Mouse (Mus musculus): ENCODE measurements around the gene Ttc41. TPM values are rescaled to one million over a fixed set of nuclear protein-coding genes. Genes with fewer than 3 reads are reported as not detected.
A peak's percentile ranks its signal among the peaks of the same experiment; 100 is the strongest.

Ttc41 gene
- polyA plus RNA-seq, 1 experiment from 2014 or later: 2.7 TPM

DNA sequence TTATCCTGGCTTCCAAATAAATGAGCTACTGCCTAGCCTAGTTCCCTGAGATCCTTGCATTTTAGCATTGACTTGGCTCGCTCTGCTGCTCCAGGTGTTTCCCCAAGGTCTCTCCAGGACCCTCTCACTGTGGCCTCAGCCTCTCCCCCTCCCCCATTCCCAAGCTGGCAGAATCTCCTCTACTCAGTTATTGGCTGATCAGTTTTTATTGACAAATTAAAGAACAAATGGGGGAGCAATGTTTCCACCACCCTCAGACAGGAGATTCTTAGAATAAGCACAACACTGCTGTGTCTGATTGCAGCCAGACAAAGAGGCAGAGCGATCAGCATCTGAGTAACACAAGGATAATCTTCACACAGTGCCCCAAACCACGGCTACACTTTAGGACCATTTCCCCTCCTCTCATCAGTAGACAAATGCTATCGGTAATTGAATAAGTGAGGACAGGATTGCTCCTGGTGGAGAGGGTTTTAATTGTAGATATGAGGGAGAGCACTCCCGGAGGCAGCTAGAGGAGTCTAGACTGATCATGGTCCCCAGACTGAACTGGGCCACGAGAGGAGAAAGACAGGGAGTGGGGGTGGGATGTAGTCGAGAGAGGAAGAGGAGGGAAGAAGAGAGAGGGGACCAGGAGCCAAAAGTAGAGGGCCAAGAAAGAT is 56.2 kb downstream of the Ttc41 start:
- H3K4me3 ChIP-seq: no peak overlapping the region
- WGBS: 37% methylated on average over 7 of the region's 7 CpGs
- H3K27me3 ChIP-seq (ENCODE audit: low read depth, poor library complexity, severe bottlenecking): no peaks in the 10 kb centered on the region
- no peaks in the 10 kb centered on the region for H3K9me3 ChIP-seq (replicated peaks)
- peaks cover 15% of the 10 kb centered on the region for H3K4me1 ChIP-seq
- H3K36me3 ChIP-seq: no peaks in the 10 kb centered on the region
- 0 out of 2 replicates have a peak overlapping the region, but pooled peaks have one; percentile 25 for H3K27ac ChIP-seq
- DNase-seq (ENCODE audit: low spot score): peak; percentile 28

GRCm38 (mm10) chr10:86762384-86762730 is 56.7 kb downstream of the Ttc41 start:
- 0 out of 2 replicates have a peak overlapping the region, but pooled peaks have one; percentile 25 for H3K27ac ChIP-seq
- H3K27me3 ChIP-seq (ENCODE audit: low read depth, poor library complexity, severe bottlenecking): no peaks in the 10 kb centered on the region
- H3K4me1 ChIP-seq: peaks cover 15% of the 10 kb centered on the region
- no peak overlapping the region for H3K4me3 ChIP-seq
- no peaks in the 10 kb centered on the region for H3K9me3 ChIP-seq (replicated peaks)
- H3K36me3 ChIP-seq: no peaks in the 10 kb centered on the region
- WGBS: 52% methylated on average over 3 of the region's 3 CpGs
- DNase-seq (ENCODE audit: low spot score): no peak

DNA sequence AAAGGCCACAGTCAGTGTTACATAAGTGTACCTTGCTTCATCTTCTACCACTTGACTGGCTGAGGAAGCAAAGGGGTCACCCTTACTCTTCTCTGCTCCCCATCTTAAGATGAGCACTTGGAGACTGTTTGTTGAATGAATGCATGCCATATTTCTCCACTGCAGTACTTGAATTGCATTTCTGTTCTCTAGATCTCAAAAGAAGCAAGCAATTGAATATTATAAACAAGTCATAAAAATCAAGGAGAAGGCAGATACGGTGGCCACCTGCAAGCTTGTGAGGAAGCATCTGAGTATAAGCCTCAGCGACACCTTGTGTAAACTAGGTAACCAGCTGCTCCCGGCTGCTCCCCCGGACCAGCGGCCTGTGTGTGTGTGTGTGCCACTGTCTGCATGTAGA is 58.1 kb downstream of the Ttc41 start, which contains the start of gene Gm49358:
Gene Gm49358 (plus strand): TSS at position 301 of the 400 bp plus-strand sequence.
- no peaks in the 10 kb centered on the region for H3K9me3 ChIP-seq (replicated peaks)
- peaks cover 15% of the 10 kb centered on the region for H3K4me1 ChIP-seq
- WGBS: 89% methylated on average over 5 of the region's 5 CpGs
- H3K27me3 ChIP-seq (ENCODE audit: low read depth, poor library complexity, severe bottlenecking): no peaks in the 10 kb centered on the region
- H3K4me3 ChIP-seq: no peak within 1 kb of the TSS
- no peak for DNase-seq (ENCODE audit: low spot score)
- no peaks in the 10 kb centered on the region for H3K36me3 ChIP-seq
- no peak within 1 kb of the TSS for H3K27ac ChIP-seq

DNA sequence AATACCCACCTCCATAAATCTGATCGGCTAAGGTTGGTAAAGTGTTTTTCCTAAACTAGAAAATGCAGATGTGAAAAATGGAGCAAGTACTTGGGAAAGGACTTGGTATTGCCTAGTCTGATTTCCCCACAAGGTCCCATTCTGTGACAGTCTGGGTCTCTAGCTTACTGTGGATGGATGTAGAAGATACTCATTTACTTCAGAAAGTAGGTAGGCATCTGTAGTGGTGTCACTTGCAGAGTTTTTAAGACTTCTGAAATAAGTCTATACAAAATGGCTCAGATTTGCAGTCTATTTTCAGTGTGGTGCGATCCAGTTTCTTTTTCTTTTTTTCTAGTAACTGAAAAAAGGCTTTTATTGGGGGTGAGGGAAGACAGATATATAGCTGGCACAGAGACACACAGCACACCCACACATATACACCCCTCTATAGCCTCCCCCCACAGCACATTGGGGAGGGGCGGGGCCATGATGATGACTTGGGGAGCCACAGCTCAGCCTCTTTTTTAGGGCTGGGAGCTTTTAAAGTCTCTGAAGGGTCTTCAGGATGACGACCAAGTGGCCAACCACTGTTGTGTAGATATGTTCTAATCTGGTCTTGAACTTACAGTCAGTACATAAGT is 59.8 kb downstream of the Ttc41 start:
- no peak for DNase-seq (ENCODE audit: low spot score)
- H3K27me3 ChIP-seq (ENCODE audit: low read depth, poor library complexity, severe bottlenecking): no peaks in the 10 kb centered on the region
- peaks cover 15% of the 10 kb centered on the region for H3K4me1 ChIP-seq
- H3K27ac ChIP-seq: no peak overlapping the region
- 87% methylated on average over 4 of the region's 4 CpGs for WGBS
- H3K36me3 ChIP-seq: no peaks in the 10 kb centered on the region
- H3K4me3 ChIP-seq: no peak overlapping the region
- no peaks in the 10 kb centered on the region for H3K9me3 ChIP-seq (replicated peaks)

DNA sequence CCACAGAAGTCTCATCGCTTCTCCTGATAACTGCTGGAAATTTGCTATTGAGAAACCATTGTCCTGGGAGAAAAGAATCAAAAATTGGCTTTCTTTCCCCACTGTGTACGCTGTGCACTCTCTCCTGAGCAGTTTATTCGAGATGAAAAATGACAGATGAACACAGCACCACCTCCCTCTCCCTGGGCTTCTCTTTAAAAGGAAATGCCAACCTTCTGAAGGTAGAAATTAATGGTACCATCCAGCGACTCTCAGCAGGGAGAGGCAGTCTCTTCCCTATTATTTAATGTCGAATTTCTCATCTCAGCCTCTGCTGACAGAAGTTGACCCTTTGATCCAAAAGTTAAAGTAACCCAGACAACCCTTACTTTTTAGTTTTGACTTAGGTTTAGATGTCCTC is 63.6 kb downstream of the Ttc41 start:
- H3K36me3 ChIP-seq: no peaks in the 10 kb centered on the region
- H3K4me3 ChIP-seq: no peak overlapping the region
- H3K27me3 ChIP-seq (ENCODE audit: low read depth, poor library complexity, severe bottlenecking): no peaks in the 10 kb centered on the region
- no peak overlapping the region for H3K27ac ChIP-seq
- no peak for DNase-seq (ENCODE audit: low spot score)
- H3K9me3 ChIP-seq (replicated peaks): no peaks in the 10 kb centered on the region
- WGBS: 73% methylated on average over 5 of the region's 5 CpGs
- no peaks in the 10 kb centered on the region for H3K4me1 ChIP-seq

- DNase-seq (ENCODE audit: low spot score): no peak
- Histone ChIP-seq H3K9me3 (replicated peaks) (no peaks in the 10 kb centered on the region), H3K36me3 (no peaks in the 10 kb centered on the region), H3K27me3 (ENCODE audit: low read depth, poor library complexity, severe bottlenecking) (no peaks in the 10 kb centered on the region), H3K4me1 (no peaks in the 10 kb centered on the region), H3K27ac (no peak overlapping the region), H3K4me3 (no peak overlapping the region)
- 54% methylated on average over 4 of the region's 4 CpGs for whole genome bisulfite sequencing
Measured at GRCm38 (mm10) chr10:86769797-86770196, 64.2 kb downstream of the Ttc41 start.

DNA sequence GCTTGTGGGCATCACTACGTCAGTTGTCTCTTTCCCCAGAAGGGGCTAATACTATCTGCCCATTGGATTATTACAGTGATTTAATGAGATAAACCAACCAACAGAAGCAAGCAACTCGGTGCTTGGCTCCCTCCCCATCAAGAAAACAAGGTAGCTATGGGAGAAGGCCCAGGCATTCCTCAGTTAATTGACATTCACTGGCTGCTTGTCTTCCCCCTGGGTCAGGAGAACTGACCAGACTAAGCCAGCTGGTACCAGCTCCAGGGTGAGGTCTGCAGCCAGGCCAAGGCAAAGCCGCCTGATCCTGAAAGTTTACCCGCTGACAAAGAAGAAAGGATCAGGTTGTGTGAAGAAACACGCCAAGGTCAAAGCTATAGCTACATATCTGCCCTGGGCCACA is 66.1 kb downstream of the Ttc41 start:
- WGBS: 77% methylated on average over 5 of the region's 5 CpGs
- no peaks in the 10 kb centered on the region for H3K36me3 ChIP-seq
- no peak for DNase-seq (ENCODE audit: low spot score)

GRCm38 (mm10) chr10:86772231-86772631 is 66.6 kb downstream of the Ttc41 start:
- DNase-seq (ENCODE audit: low spot score): no peak
- Histone ChIP-seq H3K4me1 (peaks cover 9% of the 10 kb centered on the region), H3K4me3 (no peak overlapping the region), H3K36me3 (no peaks in the 10 kb centered on the region), H3K9me3 (replicated peaks) (no peaks in the 10 kb centered on the region), H3K27me3 (ENCODE audit: low read depth, poor library complexity, severe bottlenecking) (no peaks in the 10 kb centered on the region), H3K27ac (no peak overlapping the region)
- WGBS: 73% methylated on average over 6 of the region's 6 CpGs

More for the DNA sequence above, 66.1 kb downstream of the Ttc41 start:
- no peak overlapping the region for H3K4me3 ChIP-seq
- no peaks in the 10 kb centered on the region for H3K27me3 ChIP-seq (ENCODE audit: low read depth, poor library complexity, severe bottlenecking)
- peaks cover 5% of the 10 kb centered on the region for H3K4me1 ChIP-seq
- no peaks in the 10 kb centered on the region for H3K9me3 ChIP-seq (replicated peaks)
- no peak overlapping the region for H3K27ac ChIP-seq

DNA sequence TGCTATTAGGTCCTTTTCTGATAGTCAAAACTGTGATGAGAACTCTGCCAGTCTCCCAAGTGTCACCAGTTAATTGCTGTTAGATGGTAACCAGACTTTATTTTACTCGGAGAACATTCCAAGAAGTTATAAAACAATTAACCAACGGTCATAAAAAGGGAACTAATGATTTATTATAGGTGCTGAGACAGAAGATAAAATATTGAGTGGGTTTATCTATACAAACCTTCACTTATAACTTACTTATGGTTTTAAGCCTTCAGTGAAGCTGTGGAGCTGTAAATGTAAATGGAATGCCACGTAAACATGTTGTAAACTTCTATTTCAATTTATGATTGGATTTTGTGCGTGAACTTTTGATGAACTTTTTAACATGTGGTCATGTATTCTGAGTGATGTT is 67.7 kb downstream of the Ttc41 start:
- no peaks in the 10 kb centered on the region for H3K27me3 ChIP-seq (ENCODE audit: low read depth, poor library complexity, severe bottlenecking)
- 26% methylated on average over 4 of the region's 4 CpGs for WGBS
- no peaks in the 10 kb centered on the region for H3K36me3 ChIP-seq
- H3K4me3 ChIP-seq: no peak overlapping the region
- no peak for DNase-seq (ENCODE audit: low spot score)
- H3K4me1 ChIP-seq: peaks cover 19% of the 10 kb centered on the region
- no peak overlapping the region for H3K27ac ChIP-seq
- no peaks in the 10 kb centered on the region for H3K9me3 ChIP-seq (replicated peaks)

DNA sequence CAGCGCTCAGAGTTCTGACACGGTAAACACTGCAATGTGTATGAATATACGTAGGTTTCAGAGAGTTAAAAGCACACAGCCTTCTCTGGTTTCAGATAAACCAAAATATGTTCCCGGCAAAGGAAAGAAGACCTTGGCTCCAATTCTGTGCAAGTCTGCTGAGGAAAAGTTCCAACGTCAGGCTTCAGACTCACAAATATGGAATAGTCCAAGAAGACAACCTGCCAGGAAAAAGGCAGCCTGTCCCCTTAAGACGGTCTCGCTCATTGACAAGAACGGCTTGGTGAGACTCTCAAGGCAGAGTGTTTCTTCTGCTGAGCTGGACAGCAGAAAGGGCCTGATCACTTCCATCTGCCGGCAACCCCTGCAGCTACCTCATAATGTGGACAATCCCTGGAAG is 70.7 kb downstream of the Ttc41 start:
- Histone ChIP-seq H3K36me3 (no peaks in the 10 kb centered on the region), H3K27ac (no peak overlapping the region), H3K4me1 (peaks cover 35% of the 10 kb centered on the region), H3K4me3 (no peak overlapping the region), H3K27me3 (ENCODE audit: low read depth, poor library complexity, severe bottlenecking) (peaks cover 22% of the 10 kb centered on the region), H3K9me3 (replicated peaks) (no peaks in the 10 kb centered on the region)
- DNase-seq (ENCODE audit: low spot score): no peak
- WGBS: 69% methylated on average over 9 of the region's 9 CpGs

DNA sequence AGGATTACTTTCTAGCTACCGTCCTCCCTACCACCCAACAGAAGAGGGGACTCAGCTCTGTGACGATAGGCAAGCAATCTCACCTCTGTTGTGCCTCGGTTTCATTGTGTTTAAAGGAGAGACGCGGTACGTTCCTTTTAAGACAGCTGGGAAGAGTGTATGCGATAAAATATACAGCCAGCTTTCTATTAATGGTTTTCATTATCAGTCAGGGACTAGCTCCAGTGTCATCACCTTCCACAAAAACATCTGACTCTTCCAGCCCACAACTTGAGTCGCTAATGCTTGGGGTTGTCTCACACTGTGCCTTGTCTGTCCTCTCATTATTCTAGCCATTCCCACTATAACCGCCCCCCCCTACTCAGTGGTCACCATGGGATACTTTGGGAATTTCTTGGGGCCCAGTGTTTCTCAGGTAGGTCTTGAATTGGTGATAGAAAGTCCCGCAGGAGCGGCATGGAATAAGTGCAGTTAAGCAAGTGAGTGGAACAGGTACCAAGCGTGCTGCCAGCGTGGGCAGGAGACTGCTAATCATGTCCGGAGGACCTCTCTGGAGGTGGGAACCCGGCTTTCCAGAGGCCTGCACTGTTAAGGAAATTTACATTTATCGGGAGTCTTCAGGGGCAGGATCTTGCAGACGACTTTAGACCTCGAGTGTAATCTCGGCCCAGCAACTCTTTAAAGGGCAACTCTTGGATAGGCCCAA is 72.2 kb downstream of the Ttc41 start:
- Histone ChIP-seq H3K36me3 (no peaks in the 10 kb centered on the region), H3K9me3 (replicated peaks) (no peaks in the 10 kb centered on the region), H3K4me3 (peak overlapping the region; percentile 76), H3K4me1 (peaks cover 48% of the 10 kb centered on the region), H3K27me3 (ENCODE audit: low read depth, poor library complexity, severe bottlenecking) (peaks cover 22% of the 10 kb centered on the region), H3K27ac (peak overlapping the region; percentile 84)
- WGBS: 42% methylated on average over 19 of the region's 19 CpGs
- no peak for DNase-seq (ENCODE audit: low spot score)

- peak; percentile 95 for DNase-seq (ENCODE audit: low spot score)
- Histone ChIP-seq H3K9me3 (replicated peaks) (no peaks in the 10 kb centered on the region), H3K36me3 (no peaks in the 10 kb centered on the region), H3K27ac (peak within 1 kb of the TSS; percentile 84), H3K4me3 (peak within 1 kb of the TSS; percentile 76), H3K4me1 (peaks cover 48% of the 10 kb centered on the region), H3K27me3 (ENCODE audit: low read depth, poor library complexity, severe bottlenecking) (peaks cover 22% of the 10 kb centered on the region)
- under 1% methylated on average over 44 of the region's 44 CpGs for WGBS
Measured at GRCm38 (mm10) chr10:86778398-86779116, 72.9 kb downstream of the Ttc41 start, which contains the start of gene Nt5dc3. Gene Nt5dc3, plus strand, starts transcription at chr10:86779005.
